Mouse (Mus musculus) testis, adult 2 months (tissue): Measurements from ENCODE around the gene Olfr967. TPM values are rescaled to one million over a fixed set of nuclear protein-coding genes. Genes with fewer than 3 reads are reported as not detected.

Experiments
- H3K27ac ChIP-seq: fragments of 200-500 bp; 2 replicates; pipeline ENCODE4 v1.5.1; 2012; ENCODE audit warnings: low read depth, low read length; ENCODE audit not compliant: control insufficient read depth, insufficient read depth
- H3K27me3 ChIP-seq: fragments of 200-500 bp; 2 replicates; pipeline ENCODE4 v1.6.1; 2012; ENCODE audit warnings: mild to moderate bottlenecking, low read length, moderate library complexity; ENCODE audit not compliant: control insufficient read depth, insufficient read depth
- H3K36me3 ChIP-seq: fragments of 200-500 bp; 2 replicates; pipeline ENCODE4 v1.6.1; 2012; ENCODE audit warnings: mild to moderate bottlenecking, low read length; ENCODE audit not compliant: control insufficient read depth, insufficient read depth
- H3K4me1 ChIP-seq: fragments of 200-500 bp; 2 replicates; pipeline ENCODE4 v1.6.1; 2012; ENCODE audit warnings: low read length; ENCODE audit not compliant: control insufficient read depth, insufficient read depth
- H3K4me3 ChIP-seq: fragments of 200-500 bp; 2 replicates; pipeline ENCODE4 v1.5.1; 2012; ENCODE audit warnings: low read depth, mild to moderate bottlenecking, low read length, moderate library complexity, mixed read lengths; ENCODE audit not compliant: control insufficient read depth
- CTCF ChIP-seq: fragments of 200-500 bp; IDR thresholded peaks from 2 replicates; pipeline ENCODE4 v1.5.1; 2012; ENCODE audit warnings: low read depth, mild to moderate bottlenecking, inconsistent platforms, low read length, moderate library complexity; ENCODE audit not compliant: control insufficient read depth, insufficient read depth, insufficient replicate concordance
- POLR2A ChIP-seq: fragments of 200-500 bp; IDR thresholded peaks from 2 replicates; pipeline ENCODE4 v1.6.1; 2012; ENCODE audit warnings: low read depth, mild to moderate bottlenecking, inconsistent platforms, low read length, moderate library complexity; ENCODE audit not compliant: control insufficient read depth
- polyA plus RNA-seq: library from polyadenylated mRNA; depleted of rRNA; stranded (reverse); fragments of >200 nt; gene quantifications from 2 replicates; pipeline ENCODE4 v1.2.3, GENCODE M21; 2012; rRNA removed

Olfr967 gene
- polyA plus RNA-seq, 1 experiment = not detected

DNA sequence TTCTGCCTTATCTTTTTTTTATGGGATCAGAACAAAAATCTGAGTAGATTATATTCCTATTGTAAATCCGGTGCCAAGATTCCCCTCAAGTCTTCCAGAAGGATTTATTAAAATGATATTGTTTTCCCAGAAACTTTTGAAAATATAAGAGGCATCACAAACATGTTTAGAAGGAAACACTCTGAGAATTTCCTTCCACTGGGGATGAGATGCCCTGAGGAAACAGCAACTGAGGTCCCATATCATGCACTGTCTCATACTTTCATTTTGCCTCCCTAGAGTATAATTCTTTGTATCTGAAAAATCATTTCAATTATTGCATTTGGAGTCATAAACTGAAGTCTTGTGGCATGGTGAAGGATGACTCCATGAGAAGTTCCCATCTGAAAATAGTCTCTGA is 37.1 kb downstream of the Olfr967 start, which contains the start of gene Olfr968:
TSS of gene Olfr968 (minus strand) at position 101 of the 400 bp plus-strand sequence.
- H3K36me3 ChIP-seq = no peaks in the 10 kb centered on the region
- H3K4me3 ChIP-seq = no peak within 1 kb of the TSS
- H3K4me1 ChIP-seq = no peaks in the 10 kb centered on the region
- TF ChIP-seq CTCF (no peak), POLR2A (no peak)
- no peak within 1 kb of the TSS for H3K27ac ChIP-seq
- H3K27me3 ChIP-seq = no peaks in the 10 kb centered on the region

DNA sequence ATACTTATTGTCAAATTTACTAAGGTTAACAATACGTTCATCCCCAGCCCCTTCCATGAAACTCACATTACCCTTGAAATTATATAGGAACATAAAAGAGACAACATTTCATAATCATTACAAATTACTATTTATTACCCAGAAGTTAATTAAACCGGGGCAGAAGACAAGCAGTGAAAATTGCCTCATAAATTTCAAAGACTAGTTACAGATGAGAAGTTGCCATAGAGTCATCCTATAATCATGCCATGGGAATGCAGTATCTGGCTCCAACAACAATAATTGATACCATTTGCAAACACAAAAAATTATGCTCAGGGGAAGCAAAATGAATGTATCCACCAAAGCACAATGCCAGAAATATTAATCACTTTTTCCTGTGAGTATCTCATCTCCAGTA is 44.5 kb downstream of the Olfr967 start, which contains the start of gene Olfr969:
TSS of gene Olfr969 (plus strand) at position 388 of the 400 bp plus-strand sequence.
- Histone ChIP-seq H3K36me3 (no peaks in the 10 kb centered on the region), H3K27ac (no peak within 1 kb of the TSS), H3K4me3 (no peak within 1 kb of the TSS), H3K4me1 (no peaks in the 10 kb centered on the region), H3K27me3 (no peaks in the 10 kb centered on the region)
- TF ChIP-seq POLR2A (no peak), CTCF (no peak)

Other genes with a start within 250 kb of the Olfr967 start
- gene Olfr957, start 230.4 kb upstream of the Olfr967 start, polyA plus RNA-seq = not detected in 2 replicates
- gene Olfr958, start 192.2 kb upstream of the Olfr967 start, polyA plus RNA-seq = not detected in 2 replicates
- not detected in 2 replicates for gene Olfr959, start 170.7 kb upstream of the Olfr967 start, polyA plus RNA-seq
- 0.05 and 0.13 TPM in 2 replicates for gene AW551984, start 141.8 kb upstream of the Olfr967 start, polyA plus RNA-seq
- not detected in 2 replicates for gene Olfr148, start 135.6 kb upstream of the Olfr967 start, polyA plus RNA-seq
- gene Olfr960, start 124.9 kb upstream of the Olfr967 start, polyA plus RNA-seq = not detected in 2 replicates
- 0.10 TPM in 1 of 2 replicates, not detected in the other for gene Olfr961, start 101.2 kb upstream of the Olfr967 start, polyA plus RNA-seq
- not detected in 2 replicates for gene Olfr963, start 79.0 kb upstream of the Olfr967 start, polyA plus RNA-seq
- not detected in 2 replicates for gene Olfr149, start 39.1 kb upstream of the Olfr967 start, polyA plus RNA-seq
- gene Olfr965, start 34.9 kb upstream of the Olfr967 start, polyA plus RNA-seq = not detected in 2 replicates
- not detected in 2 replicates for gene Olfr150, start 15.3 kb upstream of the Olfr967 start, polyA plus RNA-seq
- not detected in 2 replicates for gene Olfr968, start 37.0 kb downstream of the Olfr967 start, polyA plus RNA-seq
- not detected in 2 replicates for gene Olfr969, start 44.7 kb downstream of the Olfr967 start, polyA plus RNA-seq
- gene Olfr970, start 62.6 kb downstream of the Olfr967 start, polyA plus RNA-seq = not detected in 2 replicates
- not detected in 2 replicates for gene Olfr971, start 90.6 kb downstream of the Olfr967 start, polyA plus RNA-seq
- gene Olfr972, start 120.2 kb downstream of the Olfr967 start, polyA plus RNA-seq = not detected in 2 replicates
- not detected in 2 replicates for gene Olfr229, start 161.1 kb downstream of the Olfr967 start, polyA plus RNA-seq
- gene Olfr974, start 191.3 kb downstream of the Olfr967 start, polyA plus RNA-seq = not detected in 2 replicates
- gene Olfr975, start 205.8 kb downstream of the Olfr967 start, polyA plus RNA-seq = 0.79 and 1.0 TPM in 2 replicates
- gene Olfr976, start 214.9 kb downstream of the Olfr967 start, polyA plus RNA-seq = 0.52 and 0.57 TPM in 2 replicates
- gene Olfr978, start 245.9 kb downstream of the Olfr967 start, polyA plus RNA-seq = not detected in 2 replicates